25 mouse cellular contexts compared by ENCODE assay signal in genomic region chr3:98221856-98222255, GRCm38 (mm10). TPM values are rescaled to one million over a fixed set of nuclear protein-coding genes. Genes with fewer than 3 reads are reported as not detected.
A peak's percentile ranks its signal among the peaks of the same experiment; 100 is the strongest.
DNase-seq lines count a peak whose midpoint lies in the region; ATAC-seq and TF ChIP-seq lines count a peak whose summit lies in the region.
"Had no signal": no experiment of that assay in that cellular context is flagged by ENCODE, and none has a peak within 500 bp of the region (broad histone marks: within the 10 kb centered on the region; RNA-seq: fewer than 3 reads in every experiment).

Gene Reg4, plus strand, starts transcription at chr3:98222156.

- WGBS in intestine, embryonic 15.5 days, result 63% methylated on average over 8 of the region's 8 CpGs
- WGBS in intestine, postnatal 0 days, result 52% methylated on average over 8 of the region's 8 CpGs
- WGBS in small intestine, adult 2 months, result 51% methylated on average over 8 of the region's 8 CpGs

- no peak within 1 kb of the TSS for H3K4me3 ChIP-seq in intestine, embryonic 15.5 days (replicated peaks)
- H3K4me3 ChIP-seq in intestine, postnatal 0 days (ENCODE audit: low read depth, low read length), result no peak within 1 kb of the TSS
- H3K4me3 ChIP-seq in small intestine, adult 2 months (ENCODE audit: low read depth, low read length), result no peak within 1 kb of the TSS
- H3K4me3 ChIP-seq: embryonic facial prominence, embryonic 10.5 days; embryonic facial prominence, embryonic 12.5 days; forebrain, embryonic 13.5 days; forebrain, embryonic 15.5 days had no signal

- no peaks in the 10 kb centered on the region for H3K36me3 ChIP-seq in intestine, embryonic 15.5 days
- H3K36me3 ChIP-seq in intestine, postnatal 0 days (ENCODE audit: control insufficient read depth, insufficient read depth), result no peaks in the 10 kb centered on the region
- no peaks in the 10 kb centered on the region for H3K36me3 ChIP-seq in small intestine, adult 2 months (ENCODE audit: control insufficient read depth, insufficient read depth, low read length)
- H3K36me3 ChIP-seq: embryonic facial prominence, embryonic 10.5 days; embryonic facial prominence, embryonic 12.5 days; forebrain, embryonic 15.5 days; G1E had no signal

- no peak for TF ChIP-seq POLR2A in small intestine, adult 2 months (IDR thresholded peaks at IDR 0.05; ENCODE audit: low read depth, low read length)

- no peak for DNase-seq in kidney, postnatal 25 days
- DNase-seq in cerebellum, postnatal 25 days, result no peak
- DNase-seq: adrenal gland, adult 8-10 months; adrenal gland, postnatal 14 days; adrenal gland, postnatal 36 days; B cell, adult 2 months; cerebellum, adult 11-12 months; cerebellum, adult 2 months; cerebellum, adult 9-10 months; cerebellum, postnatal 10 days; cerebellum, postnatal 36 days; forebrain, postnatal 0 days had no signal

- no peak within 1 kb of the TSS for H3K27ac ChIP-seq in intestine, embryonic 15.5 days
- H3K27ac ChIP-seq in intestine, postnatal 0 days (ENCODE audit: low read depth, low read length), result no peak within 1 kb of the TSS
- H3K27ac ChIP-seq in small intestine, adult 2 months (ENCODE audit: insufficient read depth, low read depth, low read length), result no peak within 1 kb of the TSS
- H3K27ac ChIP-seq: embryonic facial prominence, embryonic 10.5 days; embryonic facial prominence, embryonic 12.5 days; forebrain, embryonic 13.5 days; forebrain, embryonic 15.5 days had no signal

- H3K27me3 ChIP-seq in intestine, embryonic 15.5 days (replicated peaks), result no peaks in the 10 kb centered on the region
- no peaks in the 10 kb centered on the region for H3K27me3 ChIP-seq in intestine, postnatal 0 days (replicated peaks; ENCODE audit: control insufficient read depth, insufficient read depth, low read length)
- H3K27me3 ChIP-seq in small intestine, adult 2 months (ENCODE audit: control insufficient read depth, insufficient read depth, low read length), result no peaks in the 10 kb centered on the region
- H3K27me3 ChIP-seq: embryonic facial prominence, embryonic 12.5 days; forebrain, embryonic 13.5 days; forebrain, embryonic 15.5 days; Patski had no signal

- TF ChIP-seq CTCF in intestine, postnatal 0 days (IDR thresholded peaks at IDR 0.05; ENCODE audit: low read depth), result no peak
- TF ChIP-seq CTCF in small intestine, adult 2 months (IDR thresholded peaks at IDR 0.05; ENCODE audit: extremely low read depth, insufficient read length, insufficient replicate concordance, low read depth, low read length), result no peak

- H3K4me1 ChIP-seq in intestine, embryonic 15.5 days (replicated peaks), result peaks cover 10% of the 10 kb centered on the region
- H3K4me1 ChIP-seq in intestine, postnatal 0 days (replicated peaks; ENCODE audit: control insufficient read depth, insufficient read depth, low read length), result 0 out of 2 replicates have a peak, but pooled peaks cover 5% of the 10 kb centered on the region
- no peaks in the 10 kb centered on the region for H3K4me1 ChIP-seq in small intestine, adult 2 months (ENCODE audit: control insufficient read depth, insufficient read depth, insufficient read length, low read length)

- H3K9ac ChIP-seq in intestine, embryonic 15.5 days, result no peak within 1 kb of the TSS
- H3K9ac ChIP-seq in intestine, postnatal 0 days (ENCODE audit: low read depth, low read length), result no peak within 1 kb of the TSS
- H3K9ac ChIP-seq: embryonic facial prominence, embryonic 12.5 days; forebrain, embryonic 13.5 days; forebrain, embryonic 15.5 days; forebrain, postnatal 0 days had no signal

- no peak within 1 kb of the TSS for H3K4me2 ChIP-seq in intestine, embryonic 15.5 days (replicated peaks)
- H3K4me2 ChIP-seq in intestine, postnatal 0 days (replicated peaks; ENCODE audit: low read depth), result 0 out of 2 replicates have a peak within 1 kb of the TSS, but pooled peaks have one; percentile 6
- H3K4me2 ChIP-seq: embryonic facial prominence, embryonic 12.5 days; forebrain, embryonic 13.5 days; forebrain, embryonic 15.5 days had no signal

- no peaks in the 10 kb centered on the region for H3K9me3 ChIP-seq in intestine, embryonic 15.5 days
- H3K9me3 ChIP-seq in intestine, postnatal 0 days (ENCODE audit: control insufficient read depth), result no peaks in the 10 kb centered on the region
- H3K9me3 ChIP-seq: embryonic facial prominence, embryonic 10.5 days; embryonic facial prominence, embryonic 12.5 days; forebrain, embryonic 13.5 days; forebrain, embryonic 15.5 days had no signal

- no peak for ATAC-seq in intestine, embryonic 15.5 days
- ATAC-seq in intestine, postnatal 0 days, result no peak
- ATAC-seq: activated CD4-positive, CD25-positive, alpha-beta regulatory T cell, adult 4 months; CD4-positive, CD25-positive, alpha-beta regulatory T cell, adult 4 months; forebrain, embryonic 13.5 days; forebrain, embryonic 15.5 days; forebrain, postnatal 0 days; Patski had no signal

RNA-seq across cellular contexts. Expression of gene Reg4, which starts in this region (rescaled TPM):
- polyA plus RNA-seq in intestine, embryonic 15.5 days (2015; fragmentation: Nextera tagmentation; extraction: Ambion mirVana), result 14.3 and 18.3 TPM in 2 replicates
- polyA plus RNA-seq in intestine, postnatal 0 days (2015; fragmentation: Nextera tagmentation; extraction: Ambion mirVana), result 90.6 and 144 TPM in 2 replicates
- 30.1 and 67.3 TPM in 2 replicates for polyA plus RNA-seq in small intestine, adult 2 months (2012; rRNA removed)
- polyA plus RNA-seq: activated CD4-positive, CD25-positive, alpha-beta regulatory T cell, adult 4 months; CD4-positive, CD25-positive, alpha-beta regulatory T cell, adult 4 months; cerebellum, adult 2 months; embryonic facial prominence, embryonic 10.5 days; embryonic facial prominence, embryonic 12.5 days; embryonic facial prominence, embryonic 14.5 days; forebrain, embryonic 11.5 days; forebrain, embryonic 13.5 days; forebrain, embryonic 15.5 days; forebrain, postnatal 0 days; G1E; Patski had no signal
